Mouse (Mus musculus) limb, embryonic 11.5 days (tissue): Measurements from ENCODE around the gene Xxylt1. TPM values are rescaled to one million over a fixed set of nuclear protein-coding genes. Genes with fewer than 3 reads are reported as not detected.

Experiments
- ATAC-seq: fragments of 200-750 bp; cut with Nextera tagmentation; 2 replicates; pipeline ENCODE4 v1.8.0; 2017; ENCODE audit warnings: low read depth; ENCODE audit not compliant: insufficient number of reproducible peaks, low FRiP score, low TSS enrichment
- DNase-seq: peaks from one replicate; pipeline ENCODE4 v3.0.0-alpha.2; 2015; ENCODE audit warnings: low spot score
- H3K27ac ChIP-seq: fragments of 300-500 bp; sonication (generic); replicated peaks from 2 replicates; pipeline ENCODE4 v1.5.1; 2014; ENCODE audit warnings: low read depth, mild to moderate bottlenecking, low read length
- H3K27me3 ChIP-seq: fragments of 300-500 bp; sonication (generic); 2 replicates; pipeline ENCODE4 v1.6.1; 2014; ENCODE audit warnings: mild to moderate bottlenecking, low read length, mixed read lengths; ENCODE audit not compliant: control insufficient read depth, insufficient read depth
- H3K36me3 ChIP-seq: fragments of 300-500 bp; sonication (generic); 2 replicates; pipeline ENCODE4 v1.6.1; 2014; ENCODE audit warnings: mild to moderate bottlenecking, low read length, moderate library complexity, mixed read lengths; ENCODE audit not compliant: control insufficient read depth, insufficient read depth
- H3K4me1 ChIP-seq: fragments of 300-500 bp; sonication (generic); 2 replicates; pipeline ENCODE4 v1.6.1; 2014; ENCODE audit warnings: low read length, mixed read lengths; ENCODE audit not compliant: control insufficient read depth, insufficient read depth
- H3K4me2 ChIP-seq: fragments of 300-500 bp; sonication (generic); 2 replicates; pipeline ENCODE4 v1.6.1; 2014; ENCODE audit warnings: low read depth, mild to moderate bottlenecking, moderate library complexity; ENCODE audit not compliant: severe bottlenecking
- H3K4me3 ChIP-seq: fragments of 300-500 bp; sonication (generic); 2 replicates; pipeline ENCODE4 v1.5.1; 2014; ENCODE audit warnings: low read depth, low read length
- H3K9ac ChIP-seq: fragments of 300-500 bp; sonication (generic); 2 replicates; pipeline ENCODE4 v1.6.1; 2014; ENCODE audit warnings: mild to moderate bottlenecking, low read length
- H3K9me3 ChIP-seq: fragments of 300-500 bp; sonication (generic); 2 replicates; pipeline ENCODE4 v1.6.1; 2016; ENCODE audit warnings: low read length; ENCODE audit not compliant: control insufficient read depth
- WGBS: fragments of 180-500 bp; shearing (Covaris S2); extraction: QIAGEN DNeasy Blood & Tissue Kit; methylation state at CpG from one replicate; pipeline ENCODE4 v1.1.7; 2014; 5-methylcytosine and 5-hydroxymethylcytosine counted together
- polyA plus RNA-seq: library from polyadenylated mRNA; unstranded; fragments of >200 nt; fragmentation: Nextera tagmentation; extraction: Ambion mirVana; gene quantifications from 2 replicates; pipeline ENCODE4 v1.2.1, GENCODE M21; 2014

Xxylt1 gene
- polyA plus RNA-seq, 1 experiment from 2014 or later: 16.2 TPM

GRCm38 (mm10) chr16:30928076-30928750, 153.0 kb downstream of the Xxylt1 start:
- ATAC-seq: no peak
- Histone ChIP-seq H3K4me3 (no peak overlapping the region), H3K36me3 (no peaks in the 10 kb centered on the region)

GRCm38 (mm10) chr16:30925496-30925895, 155.7 kb downstream of the Xxylt1 start:
- no peak overlapping the region for H3K4me3 ChIP-seq
- H3K36me3 ChIP-seq: no peaks in the 10 kb centered on the region
- DNase-seq (no peak), ATAC-seq (no peak)
- H3K27ac ChIP-seq: no peak overlapping the region
- H3K4me1 ChIP-seq: no peaks in the 10 kb centered on the region
- no peaks in the 10 kb centered on the region; the same call in 1 of the 2 replicates for H3K9me3 ChIP-seq
- H3K9ac ChIP-seq: no peak overlapping the region
- no peaks in the 10 kb centered on the region for H3K27me3 ChIP-seq
- no peak overlapping the region for H3K4me2 ChIP-seq
- 80% methylated on average over 4 of the region's 4 CpGs for WGBS

More at GRCm38 (mm10) chr16:30928076-30928750, 153.0 kb downstream of the Xxylt1 start:
- Histone ChIP-seq H3K27me3 (no peaks in the 10 kb centered on the region), H3K4me1 (no peaks in the 10 kb centered on the region), H3K9ac (no peak overlapping the region), H3K4me2 (no peak overlapping the region), H3K27ac (no peak overlapping the region), H3K9me3 (no peaks in the 10 kb centered on the region)
- WGBS: 62% methylated on average over 8 of the region's 8 CpGs
- DNase-seq: no peak

DNA sequence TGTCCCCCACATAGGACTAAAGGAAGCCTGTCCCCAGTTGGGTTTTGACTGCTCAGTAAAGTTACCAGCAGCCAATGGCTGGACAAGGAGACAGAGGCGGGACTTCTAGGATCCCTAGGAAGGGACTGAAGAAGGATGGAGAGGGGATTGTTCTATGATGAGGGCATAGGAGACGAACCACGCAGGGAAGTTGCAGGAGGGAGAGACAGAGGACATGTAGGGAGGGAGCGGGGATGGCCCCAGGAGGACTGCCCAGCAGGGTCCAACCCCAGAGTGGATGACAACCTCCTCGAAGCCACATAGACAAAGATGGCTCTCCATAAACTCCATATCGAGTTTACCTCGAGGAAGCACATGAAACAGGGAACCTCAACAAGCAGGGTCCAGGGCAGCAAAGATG, 157.3 kb downstream of the Xxylt1 start:
- 69% methylated on average over 7 of the region's 7 CpGs for WGBS
- Histone ChIP-seq H3K27me3 (no peaks in the 10 kb centered on the region), H3K36me3 (no peaks in the 10 kb centered on the region), H3K4me2 (no peak overlapping the region), H3K9ac (no peak overlapping the region), H3K27ac (no peak overlapping the region), H3K4me3 (no peak overlapping the region), H3K4me1 (no peaks in the 10 kb centered on the region), H3K9me3 (no peaks in the 10 kb centered on the region; the same call in 1 of the 2 replicates)
- ATAC-seq (no peak), DNase-seq (no peak)

- H3K4me1 ChIP-seq: no peaks in the 10 kb centered on the region
- H3K27me3 ChIP-seq: no peaks in the 10 kb centered on the region
- no peak overlapping the region for H3K9ac ChIP-seq
- no peak overlapping the region for H3K27ac ChIP-seq
- H3K4me3 ChIP-seq: no peak overlapping the region
- 83% methylated on average over 1 of the region's 1 CpGs for WGBS
- ATAC-seq (no peak), DNase-seq (no peak)
- no peaks in the 10 kb centered on the region; the same call in 1 of the 2 replicates for H3K9me3 ChIP-seq
- H3K36me3 ChIP-seq: no peaks in the 10 kb centered on the region
- H3K4me2 ChIP-seq: no peak overlapping the region
These were observed 158.7 kb downstream of the Xxylt1 start for GRCm38 (mm10) chr16:30922548-30922947.

DNA sequence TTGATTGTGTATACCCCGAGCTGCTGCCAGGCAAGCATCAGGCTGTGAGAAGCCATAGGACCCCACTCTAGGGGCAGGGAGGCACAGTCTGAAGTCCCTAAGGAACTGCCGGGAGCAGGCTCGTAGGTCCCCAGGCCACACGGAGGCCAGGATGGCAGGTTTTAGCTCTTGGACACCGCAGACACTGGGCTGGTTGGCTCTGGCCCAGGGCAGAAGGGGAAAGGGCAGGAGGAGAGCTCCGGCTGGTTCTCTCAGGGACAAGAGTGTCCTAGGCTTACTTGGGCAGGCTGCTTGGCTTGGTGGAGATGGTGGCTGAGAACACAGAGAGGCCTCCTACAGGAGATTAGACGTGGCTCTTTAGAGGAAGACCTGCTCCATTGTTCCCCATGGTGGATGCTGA, 162.4 kb downstream of the Xxylt1 start:
- Histone ChIP-seq H3K27me3 (no peaks in the 10 kb centered on the region), H3K27ac (no peak overlapping the region), H3K4me3 (no peak overlapping the region), H3K4me1 (no peaks in the 10 kb centered on the region), H3K9me3 (peaks cover 2% of the 10 kb centered on the region; the same call in 1 of the 2 replicates), H3K4me2 (no peak overlapping the region), H3K9ac (no peak overlapping the region), H3K36me3 (no peaks in the 10 kb centered on the region)
- no peak for ATAC-seq
- DNase-seq: no peak
- WGBS: 97% methylated on average over 7 of the region's 7 CpGs

- no peaks in the 10 kb centered on the region for H3K4me1 ChIP-seq
- no peak overlapping the region for H3K4me2 ChIP-seq
- WGBS: 83% methylated on average over 3 of the region's 3 CpGs
- no peak for ATAC-seq
- H3K36me3 ChIP-seq: no peaks in the 10 kb centered on the region
- no peak overlapping the region for H3K27ac ChIP-seq
- H3K27me3 ChIP-seq: no peaks in the 10 kb centered on the region
- no peak overlapping the region for H3K4me3 ChIP-seq
- H3K9ac ChIP-seq: no peak overlapping the region
- H3K9me3 ChIP-seq: peaks cover 2% of the 10 kb centered on the region; the same call in 1 of the 2 replicates
- DNase-seq: no peak
These were observed 164.3 kb downstream of the Xxylt1 start for GRCm38 (mm10) chr16:30916931-30917330.

DNA sequence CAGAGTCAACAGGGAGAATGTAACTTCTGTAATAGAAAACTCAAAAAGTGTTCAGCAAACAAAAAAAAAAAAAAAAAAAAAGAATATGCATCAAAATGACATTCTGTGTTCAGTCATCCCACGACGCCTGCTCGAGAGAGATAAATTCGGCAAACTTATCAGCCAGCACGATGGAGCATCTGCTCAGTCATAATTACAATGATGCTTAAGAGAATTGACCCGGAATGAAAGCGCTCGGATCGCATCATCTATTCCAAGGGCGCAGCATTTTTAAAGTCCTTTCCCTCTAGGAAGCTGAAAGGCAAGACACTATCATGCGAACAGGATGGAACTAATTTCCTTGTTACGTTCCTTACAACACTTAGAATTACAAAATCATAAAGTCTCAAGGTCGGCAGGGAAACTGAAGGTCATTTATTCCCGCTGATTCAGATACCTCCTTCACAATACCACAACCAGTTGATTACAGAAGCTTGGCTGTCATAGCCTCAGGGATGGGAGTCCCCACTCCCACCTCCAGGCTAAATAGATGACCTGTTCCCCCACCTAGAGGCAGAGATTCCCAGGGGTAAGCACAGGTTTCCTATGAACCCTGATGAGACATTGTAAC, 165.5 kb downstream of the Xxylt1 start:
- Histone ChIP-seq H3K9ac (no peak overlapping the region), H3K36me3 (no peaks in the 10 kb centered on the region), H3K9me3 (peaks cover 2% of the 10 kb centered on the region; the same call in 1 of the 2 replicates), H3K4me1 (no peaks in the 10 kb centered on the region), H3K4me3 (no peak overlapping the region), H3K4me2 (no peak overlapping the region), H3K27me3 (no peaks in the 10 kb centered on the region), H3K27ac (no peak overlapping the region)
- no peak for ATAC-seq
- WGBS: 90% methylated on average over 14 of the region's 14 CpGs
- DNase-seq: no peak
